Mouse (Mus musculus): ENCODE data around the gene Rbm44. TPM values are rescaled to one million over a fixed set of nuclear protein-coding genes. Genes with fewer than 3 reads are reported as not detected.

Gene Rbm44
- total RNA-seq, 2 experiments from 2014 or later = not detected

- peak; percentile 78 for DNase-seq (ENCODE audit: low spot score)
Measured at GRCm38 (mm10) chr1:91179086-91179485, 34.2 kb downstream of the Rbm44 start.

- DNase-seq (ENCODE audit: low spot score) = no peak
Measured at GRCm38 (mm10) chr1:91179533-91180173, 34.8 kb downstream of the Rbm44 start, which contains the start of gene Ramp1. Gene Ramp1 (plus strand): TSS chr1:91179822.

- no peak for DNase-seq (ENCODE audit: low spot score)
Measured at GRCm38 (mm10) chr1:91180174-91180565, 35.3 kb downstream of the Rbm44 start.

- DNase-seq (ENCODE audit: low spot score) = no peak
Measured at GRCm38 (mm10) chr1:91180723-91181122, 35.8 kb downstream of the Rbm44 start.

- peak; percentile 43 for DNase-seq (ENCODE audit: low spot score)
Measured at GRCm38 (mm10) chr1:91181261-91181660, 36.4 kb downstream of the Rbm44 start.

GRCm38 (mm10) chr1:91181784-91182450 lies 37.0 kb downstream of the Rbm44 start:
- DNase-seq (ENCODE audit: low spot score) = no peak

- DNase-seq (ENCODE audit: low spot score) = no peak
Measured at GRCm38 (mm10) chr1:91183305-91183704, 38.4 kb downstream of the Rbm44 start.

GRCm38 (mm10) chr1:91186677-91187076 lies 41.8 kb downstream of the Rbm44 start:
- no peak for DNase-seq (ENCODE audit: low spot score)

- no peak for DNase-seq (ENCODE audit: low spot score)
Measured at GRCm38 (mm10) chr1:91187315-91187714, 42.4 kb downstream of the Rbm44 start.

GRCm38 (mm10) chr1:91187786-91188640 lies 43.1 kb downstream of the Rbm44 start:
- no peak for DNase-seq (ENCODE audit: low spot score)

GRCm38 (mm10) chr1:91188851-91189460 lies 44.1 kb downstream of the Rbm44 start:
- DNase-seq (ENCODE audit: low spot score) = no peak

GRCm38 (mm10) chr1:91192184-91192583 lies 47.3 kb downstream of the Rbm44 start:
- no peak for DNase-seq (ENCODE audit: low spot score)

GRCm38 (mm10) chr1:91193242-91193641 lies 48.4 kb downstream of the Rbm44 start:
- DNase-seq (ENCODE audit: low spot score) = no peak

GRCm38 (mm10) chr1:91193680-91194079 lies 48.8 kb downstream of the Rbm44 start:
- no peak for DNase-seq (ENCODE audit: low spot score)

GRCm38 (mm10) chr1:91199793-91200192 lies 54.9 kb downstream of the Rbm44 start:
- DNase-seq (ENCODE audit: low spot score) = no peak

- DNase-seq (ENCODE audit: low spot score) = no peak
Measured at GRCm38 (mm10) chr1:91201122-91201521, 56.2 kb downstream of the Rbm44 start.

- no peak for DNase-seq (ENCODE audit: low spot score)
Measured at GRCm38 (mm10) chr1:91204221-91204765, 59.4 kb downstream of the Rbm44 start.

GRCm38 (mm10) chr1:91205651-91206050 lies 60.8 kb downstream of the Rbm44 start:
- no peak for DNase-seq (ENCODE audit: low spot score)

GRCm38 (mm10) chr1:91206336-91206735 lies 61.4 kb downstream of the Rbm44 start:
- no peak for DNase-seq (ENCODE audit: low spot score)

GRCm38 (mm10) chr1:91206873-91207272 lies 62.0 kb downstream of the Rbm44 start:
- no peak for DNase-seq (ENCODE audit: low spot score)

- DNase-seq (ENCODE audit: low spot score) = peak; percentile 53
Measured at GRCm38 (mm10) chr1:91207334-91208074, 62.6 kb downstream of the Rbm44 start.

Data from gastrocnemius, adult 18-20 months (tissue).